Mouse (Mus musculus): ENCODE measurements around the gene Pcp4l1.
"Not testable (repeated sequence)": the region's sequence is repeated elsewhere in the genome, so short reads cannot be mapped to it uniquely, and the experiment has no call there.

The Pcp4l1 gene

GRCm38 (mm10) chr1:171187851-171188700 is 8.0 kb downstream of the Pcp4l1 start:
- no peak for DNase-seq

DNA sequence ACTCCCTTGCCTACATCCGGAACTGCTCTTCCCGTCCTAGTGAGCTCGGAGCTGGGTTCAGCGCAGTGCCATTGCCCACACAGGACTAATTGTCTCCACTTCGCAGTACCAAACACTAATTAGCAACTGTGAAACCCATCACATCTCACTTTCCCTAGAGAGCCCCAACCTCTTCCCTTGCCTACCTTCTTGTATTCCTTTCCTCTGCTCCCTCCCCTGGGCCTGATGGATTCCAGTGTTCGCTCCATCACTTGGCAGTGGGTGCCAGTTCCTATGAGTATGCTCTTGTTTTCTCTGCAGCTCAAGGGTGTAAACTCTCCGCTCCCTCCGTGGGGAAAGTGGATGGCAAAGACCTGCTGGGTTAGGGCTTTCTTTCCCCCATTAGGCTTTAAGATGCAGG is 10.4 kb downstream of the Pcp4l1 start:
- no peak for DNase-seq

- peak in 1 of 2 experiments; percentile 28 for DNase-seq
Measured at GRCm38 (mm10) chr1:171184314-171184713, 11.8 kb downstream of the Pcp4l1 start.

- peak; percentile 57 to 61 for DNase-seq
Measured at GRCm38 (mm10) chr1:171183620-171184019, 12.4 kb downstream of the Pcp4l1 start.

DNA sequence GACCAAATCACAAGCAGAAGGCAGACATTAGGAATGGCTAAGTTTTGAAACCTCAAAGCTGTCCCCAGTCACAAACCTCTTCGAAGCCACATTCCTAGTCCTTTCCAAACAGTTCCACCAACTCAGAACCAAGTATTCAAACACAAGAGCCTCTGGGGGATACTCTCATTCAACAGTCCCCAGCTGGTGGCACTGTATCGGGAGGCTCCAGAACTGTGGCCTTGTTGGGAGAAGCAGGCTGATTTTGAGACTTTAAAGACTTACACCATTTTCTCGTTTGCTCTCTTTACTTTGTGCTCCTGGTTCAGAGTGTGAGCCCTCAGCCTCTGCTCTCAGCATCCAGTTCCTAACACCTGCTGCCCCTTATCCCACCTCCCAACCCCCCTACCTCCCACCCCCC is 13.0 kb downstream of the Pcp4l1 start:
- DNase-seq: no peak

DNA sequence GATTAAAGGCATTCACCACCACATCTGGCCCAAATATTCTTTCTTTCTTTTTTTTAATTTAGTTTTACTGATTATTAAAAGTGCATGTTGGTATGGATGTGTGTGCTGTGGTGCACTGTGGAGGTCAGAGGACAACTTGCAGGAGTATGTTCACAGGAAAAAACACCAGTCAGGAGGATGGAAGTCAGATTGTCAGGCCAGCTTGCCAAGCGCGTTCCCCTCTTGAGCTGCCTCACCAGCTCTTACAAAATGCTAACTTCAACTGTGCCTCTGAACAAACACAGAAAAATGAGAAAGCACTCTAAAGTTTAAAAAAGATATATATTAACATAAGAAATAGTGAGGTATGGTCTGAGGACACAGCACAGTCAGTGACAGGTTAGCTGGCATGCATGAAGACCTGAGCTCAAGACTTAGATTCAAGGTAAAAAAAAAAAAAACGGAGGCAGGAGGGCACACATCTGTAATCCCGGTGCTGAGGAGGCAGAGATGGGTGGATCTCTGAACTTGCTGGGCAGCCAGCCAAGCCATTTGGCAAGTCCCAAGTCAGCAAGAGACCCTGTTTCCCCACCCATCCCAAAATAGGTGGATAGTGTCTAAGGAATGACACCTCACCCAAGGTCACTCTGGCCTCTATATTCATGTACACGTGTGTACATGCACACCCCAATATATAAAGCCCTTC is 16.4 kb downstream of the Pcp4l1 start:
- DNase-seq: peak; percentile 52 to 57

DNA sequence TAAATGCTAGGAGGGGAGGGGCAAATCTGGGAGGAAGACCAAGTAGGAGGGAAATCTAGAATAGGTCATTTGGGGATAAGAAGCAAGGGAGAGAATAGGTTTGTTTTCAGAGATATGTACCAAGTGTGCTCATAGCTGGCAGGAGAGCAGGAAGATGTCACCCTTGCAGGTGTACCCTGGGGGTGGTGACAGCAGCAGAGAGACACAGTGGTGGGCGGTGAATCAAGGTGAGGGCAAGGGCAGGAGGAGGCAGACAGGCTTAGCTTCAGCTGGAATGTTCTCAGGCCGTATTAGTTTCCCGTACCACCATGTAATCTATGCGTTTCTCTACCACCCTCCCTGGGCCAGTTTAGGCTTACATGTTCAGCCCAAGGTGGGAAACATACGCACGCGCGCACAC is 23.3 kb downstream of the Pcp4l1 start:
- DNase-seq: no peak

DNA sequence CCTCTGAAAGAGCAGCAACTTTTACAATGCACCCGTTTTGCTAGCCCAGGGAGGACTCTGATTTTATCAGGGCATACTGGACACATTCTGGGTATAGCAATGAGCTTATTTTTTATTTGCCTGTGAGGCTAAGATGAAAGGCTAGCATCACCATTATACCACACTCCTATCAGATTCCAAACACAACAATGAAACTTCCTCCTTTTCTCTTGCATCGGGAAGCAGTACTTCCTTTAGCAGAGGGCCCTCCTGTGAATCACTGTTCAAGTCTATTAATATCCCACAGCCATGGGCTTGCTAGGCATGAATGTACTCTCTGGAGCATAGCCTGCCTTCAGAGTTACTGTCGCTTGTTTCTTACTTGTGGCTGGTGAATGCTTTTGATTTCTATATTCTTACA is 24.9 kb downstream of the Pcp4l1 start:
- DNase-seq: no peak

DNA sequence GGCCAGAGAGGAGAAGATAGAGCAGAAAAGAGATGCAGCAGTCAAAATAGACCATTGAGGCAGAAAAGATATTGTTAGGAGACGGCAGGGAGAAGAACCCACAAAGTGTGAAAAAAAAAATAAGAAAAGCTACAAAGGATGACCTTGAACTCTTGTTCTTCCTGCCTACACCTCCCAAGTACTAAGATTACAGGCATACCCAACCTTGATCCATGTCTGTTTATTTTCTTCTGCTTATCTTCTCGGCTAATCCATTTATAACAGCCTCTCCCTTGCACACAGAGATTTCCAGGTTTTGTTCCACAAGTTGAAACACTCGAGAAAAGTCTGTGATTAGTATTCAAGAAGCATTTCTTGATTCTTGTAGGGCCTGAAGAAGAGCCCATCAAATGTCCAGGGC is 26.2 kb downstream of the Pcp4l1 start:
- DNase-seq: no peak

- no peak for DNase-seq
Measured at GRCm38 (mm10) chr1:171168906-171169305, 27.2 kb downstream of the Pcp4l1 start.

DNA sequence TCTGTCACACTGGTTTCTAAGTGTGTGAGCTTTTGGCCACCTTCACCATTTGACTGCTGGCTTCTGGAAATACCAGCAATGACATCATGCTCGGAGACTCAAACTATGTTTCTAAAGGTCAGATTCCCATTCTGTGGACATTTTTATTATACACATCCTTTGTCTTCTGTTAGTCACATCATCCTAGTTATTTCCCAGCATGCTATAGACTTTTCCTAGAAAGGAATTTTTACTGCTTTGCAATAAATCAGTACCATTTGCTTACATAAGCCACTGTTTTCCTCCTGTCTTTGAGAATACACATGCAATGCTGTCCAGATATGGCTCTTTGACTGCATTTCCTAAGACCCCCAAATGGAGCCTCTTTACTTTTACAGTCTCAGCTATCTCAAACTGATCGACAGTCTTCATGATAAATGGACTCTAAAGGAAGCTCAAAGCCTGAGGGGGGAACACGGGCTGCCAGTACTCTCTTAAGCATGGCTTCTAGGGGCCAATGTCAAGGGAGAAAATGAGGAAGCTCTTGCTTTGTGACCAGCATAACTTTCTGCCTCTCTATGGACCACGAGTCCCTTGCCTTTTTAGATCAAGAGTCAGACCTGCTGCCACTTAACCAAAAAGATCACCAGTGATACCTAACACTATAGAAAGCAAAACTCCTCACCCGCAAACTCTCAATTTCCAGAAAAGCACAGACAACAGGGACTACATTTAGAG is 30.3 kb downstream of the Pcp4l1 start:
- DNase-seq: no peak

- peak in 1 of 2 experiments; percentile 18 for DNase-seq
Measured at GRCm38 (mm10) chr1:171164258-171164657, 31.8 kb downstream of the Pcp4l1 start.

GRCm38 (mm10) chr1:171162526-171162925 is 33.5 kb downstream of the Pcp4l1 start:
- no peak for DNase-seq

- peak; percentile 24 to 58 for DNase-seq
Measured at GRCm38 (mm10) chr1:171159485-171159975, 36.5 kb downstream of the Pcp4l1 start.

GRCm38 (mm10) chr1:171157965-171158364 is 38.1 kb downstream of the Pcp4l1 start:
- no peak for DNase-seq

DNA sequence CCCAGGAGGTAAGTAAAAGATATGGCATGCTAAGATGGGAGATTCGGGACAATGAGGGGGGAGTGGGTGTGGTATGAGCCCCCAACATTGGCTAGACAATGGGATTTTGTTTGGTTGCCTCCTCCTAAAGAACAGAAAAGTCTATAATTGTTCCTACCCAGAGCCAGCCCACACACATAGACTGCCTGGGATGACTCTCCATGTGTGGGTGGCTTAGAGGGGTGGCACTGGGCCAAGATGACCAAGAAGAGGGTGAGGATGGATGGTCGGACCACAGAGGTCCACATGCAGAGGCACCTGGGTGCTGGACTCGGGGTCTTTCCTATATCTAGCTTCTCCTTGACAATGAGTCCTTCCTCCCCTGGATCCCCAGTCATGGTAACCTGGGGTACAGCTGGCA is 39.4 kb downstream of the Pcp4l1 start:
- no peak for DNase-seq

GRCm38 (mm10) chr1:171151966-171152365 is 44.1 kb downstream of the Pcp4l1 start:
- DNase-seq: peak; percentile 46 to 74

GRCm38 (mm10) chr1:171150838-171151391 is 45.2 kb downstream of the Pcp4l1 start:
- DNase-seq: no peak

GRCm38 (mm10) chr1:171149974-171150760 is 45.9 kb downstream of the Pcp4l1 start, which contains the start of the genes Sdhc and Mpz:
Gene Sdhc (minus strand): TSS chr1:171150603.
Gene Mpz (plus strand): TSS chr1:171150711.
- peak; percentile 96 to 97 for DNase-seq

- peak; percentile 64 to 80 for DNase-seq
Measured at GRCm38 (mm10) chr1:171142981-171143380, 53.1 kb downstream of the Pcp4l1 start.

GRCm38 (mm10) chr1:171137486-171138155 is 58.4 kb downstream of the Pcp4l1 start:
- DNase-seq: not testable (repeated sequence)

Measured in kidney, postnatal 25 days (tissue).